20 mouse cellular contexts compared by ENCODE assay signal in genomic region chr7:117394380-117394779, GRCm38 (mm10). TPM values are rescaled to one million over a fixed set of nuclear protein-coding genes. Genes with fewer than 3 reads are reported as not detected.
DNase-seq lines count a peak whose midpoint lies in the region; ATAC-seq lines count a peak whose summit lies in the region.
"Had no signal": no experiment of that assay in that cellular context is flagged by ENCODE, and none has a peak within 500 bp of the region (broad histone marks: within the 10 kb centered on the region; RNA-seq: fewer than 3 reads in every experiment).

No protein-coding gene starts in this region.

- no peak for ATAC-seq in midbrain, embryonic 11.5 days (ENCODE audit: low FRiP score)
- no peak for ATAC-seq in midbrain, embryonic 14.5 days (ENCODE audit: low FRiP score, low TSS enrichment)
- ATAC-seq in liver, embryonic 12.5 days = peak; percentile 50
- no peak for ATAC-seq in liver, embryonic 16.5 days (ENCODE audit: low read depth)
- ATAC-seq in kidney, embryonic 14.5 days (ENCODE audit: low FRiP score, low TSS enrichment) = no peak
- ATAC-seq: forebrain, embryonic 16.5 days; hindbrain, embryonic 16.5 days had no signal

- H3K9me3 ChIP-seq in midbrain, embryonic 11.5 days (ENCODE audit: control insufficient read depth, low read length) = no peaks in the 10 kb centered on the region
- H3K9me3 ChIP-seq in midbrain, embryonic 14.5 days (ENCODE audit: control insufficient read depth, low read length) = no peaks in the 10 kb centered on the region
- H3K9me3 ChIP-seq in liver, embryonic 12.5 days (replicated peaks) = no peaks in the 10 kb centered on the region
- H3K9me3 ChIP-seq in liver, embryonic 16.5 days (replicated peaks; ENCODE audit: control insufficient read depth, low read length) = no peaks in the 10 kb centered on the region
- no peaks in the 10 kb centered on the region for H3K9me3 ChIP-seq in kidney, embryonic 14.5 days (ENCODE audit: control insufficient read depth, low read length)
- H3K9me3 ChIP-seq: embryonic facial prominence, embryonic 12.5 days; heart, embryonic 12.5 days; hindbrain, embryonic 12.5 days had no signal

- no peak overlapping the region for H3K4me2 ChIP-seq in midbrain, embryonic 11.5 days
- H3K4me2 ChIP-seq in midbrain, embryonic 14.5 days (ENCODE audit: low read length) = no peak overlapping the region
- peak overlapping the region; percentile 30 for H3K4me2 ChIP-seq in liver, embryonic 12.5 days
- peak overlapping the region; percentile 11; the same call in 1 of the 2 replicates for H3K4me2 ChIP-seq in liver, embryonic 16.5 days (ENCODE audit: low read depth, low read length)
- H3K4me2 ChIP-seq in kidney, embryonic 14.5 days (replicated peaks; ENCODE audit: low read depth, low read length) = no peak overlapping the region
- H3K4me2 ChIP-seq: embryonic facial prominence, embryonic 12.5 days; forebrain, embryonic 12.5 days; heart, embryonic 12.5 days; hindbrain, embryonic 12.5 days had no signal

- peak; percentile 47 for DNase-seq in midbrain, embryonic 11.5 days (ENCODE audit: low spot score, missing footprints)
- DNase-seq in midbrain, embryonic 14.5 days = no peak
- no peak for DNase-seq in gastrocnemius, postnatal 25 days
- DNase-seq: adrenal gland, adult 2 months; adrenal gland, postnatal 25 days; cerebellum, adult 11 months; cerebellum, adult 9-10 months; cerebellum, postnatal 25 days; gastrocnemius, postnatal 10 days; heart, postnatal 4 days had no signal

- H3K4me1 ChIP-seq in midbrain, embryonic 11.5 days (ENCODE audit: control insufficient read depth, insufficient read depth, low read length) = no peaks in the 10 kb centered on the region
- no peaks in the 10 kb centered on the region for H3K4me1 ChIP-seq in midbrain, embryonic 14.5 days (ENCODE audit: control insufficient read depth, insufficient read depth, low read length)
- peaks cover 40% of the 10 kb centered on the region for H3K4me1 ChIP-seq in liver, embryonic 12.5 days
- H3K4me1 ChIP-seq in liver, embryonic 16.5 days (ENCODE audit: control insufficient read depth, low read depth, low read length) = peaks cover 12% of the 10 kb centered on the region; the same call in 1 of the 2 replicates
- no peaks in the 10 kb centered on the region for H3K4me1 ChIP-seq in kidney, embryonic 14.5 days (ENCODE audit: control insufficient read depth, insufficient read depth, low read length)
- H3K4me1 ChIP-seq: embryonic facial prominence, embryonic 12.5 days had no signal

- no peaks in the 10 kb centered on the region for H3K27me3 ChIP-seq in midbrain, embryonic 11.5 days (ENCODE audit: control insufficient read depth, insufficient read depth, low read length)
- H3K27me3 ChIP-seq in midbrain, embryonic 14.5 days (ENCODE audit: control insufficient read depth, insufficient read depth, low read length) = no peaks in the 10 kb centered on the region
- no peaks in the 10 kb centered on the region for H3K27me3 ChIP-seq in liver, embryonic 12.5 days (replicated peaks)
- H3K27me3 ChIP-seq in liver, embryonic 16.5 days (ENCODE audit: control insufficient read depth, insufficient read depth, low read depth, low read length) = no peaks in the 10 kb centered on the region
- H3K27me3 ChIP-seq in kidney, embryonic 14.5 days (ENCODE audit: control insufficient read depth, insufficient read depth, low read length) = no peaks in the 10 kb centered on the region
- H3K27me3 ChIP-seq: CH12.LX; embryonic facial prominence, embryonic 12.5 days; forebrain, embryonic 12.5 days; heart, embryonic 12.5 days; hindbrain, embryonic 12.5 days had no signal

- no peaks in the 10 kb centered on the region for H3K36me3 ChIP-seq in midbrain, embryonic 11.5 days (ENCODE audit: control insufficient read depth, insufficient read depth, low read length)
- H3K36me3 ChIP-seq in midbrain, embryonic 14.5 days (ENCODE audit: control insufficient read depth, insufficient read depth, low read length) = no peaks in the 10 kb centered on the region
- no peaks in the 10 kb centered on the region for H3K36me3 ChIP-seq in liver, embryonic 12.5 days
- H3K36me3 ChIP-seq in liver, embryonic 16.5 days (ENCODE audit: control insufficient read depth, insufficient read depth) = no peaks in the 10 kb centered on the region
- no peaks in the 10 kb centered on the region for H3K36me3 ChIP-seq in kidney, embryonic 14.5 days (ENCODE audit: control insufficient read depth, insufficient read depth, low read length)
- H3K36me3 ChIP-seq: embryonic facial prominence, embryonic 12.5 days; heart, embryonic 12.5 days; hindbrain, embryonic 12.5 days had no signal

- no peak overlapping the region for H3K9ac ChIP-seq in midbrain, embryonic 11.5 days (ENCODE audit: low read length)
- no peak overlapping the region for H3K9ac ChIP-seq in midbrain, embryonic 14.5 days (replicated peaks; ENCODE audit: low read length)
- H3K9ac ChIP-seq in liver, embryonic 12.5 days = no peak overlapping the region
- H3K9ac ChIP-seq in liver, embryonic 16.5 days (ENCODE audit: low read depth, low read length) = no peak overlapping the region
- no peak overlapping the region for H3K9ac ChIP-seq in kidney, embryonic 14.5 days (ENCODE audit: low read depth, low read length)
- H3K9ac ChIP-seq: embryonic facial prominence, embryonic 12.5 days; forebrain, embryonic 12.5 days; heart, embryonic 12.5 days; hindbrain, embryonic 12.5 days had no signal

- no peak overlapping the region for H3K4me3 ChIP-seq in midbrain, embryonic 11.5 days (ENCODE audit: low read depth, low read length)
- no peak overlapping the region for H3K4me3 ChIP-seq in midbrain, embryonic 14.5 days (replicated peaks; ENCODE audit: low read depth, low read length)
- no peak overlapping the region for H3K4me3 ChIP-seq in liver, embryonic 12.5 days
- no peak overlapping the region for H3K4me3 ChIP-seq in liver, embryonic 16.5 days (ENCODE audit: low read depth, low read length)
- no peak overlapping the region for H3K4me3 ChIP-seq in kidney, embryonic 14.5 days (ENCODE audit: low read length)
- H3K4me3 ChIP-seq: embryonic facial prominence, embryonic 12.5 days; forebrain, embryonic 12.5 days; heart, embryonic 12.5 days; hindbrain, embryonic 12.5 days had no signal

- H3K27ac ChIP-seq in midbrain, embryonic 11.5 days (ENCODE audit: low read depth, low read length) = no peak overlapping the region
- H3K27ac ChIP-seq in midbrain, embryonic 14.5 days (replicated peaks; ENCODE audit: low read depth, low read length) = no peak overlapping the region
- H3K27ac ChIP-seq in liver, embryonic 12.5 days = peak overlapping the region; percentile 57; the same call in 1 of the 2 replicates
- peak overlapping the region; percentile 49; the same call in 1 of the 2 replicates for H3K27ac ChIP-seq in liver, embryonic 16.5 days (ENCODE audit: low read length)
- H3K27ac ChIP-seq in kidney, embryonic 14.5 days (ENCODE audit: low read depth, low read length) = no peak overlapping the region
- H3K27ac ChIP-seq: embryonic facial prominence, embryonic 12.5 days; forebrain, embryonic 12.5 days; hindbrain, embryonic 12.5 days had no signal

- WGBS in midbrain, embryonic 11.5 days = 94% methylated on average over 6 of the region's 6 CpGs
- WGBS in midbrain, embryonic 14.5 days = 87% methylated on average over 6 of the region's 6 CpGs
- WGBS in liver, embryonic 12.5 days (ENCODE audit: insufficient replicate concordance) = 34% methylated on average over 6 of the region's 6 CpGs
- WGBS in liver, embryonic 16.5 days (ENCODE audit: insufficient replicate concordance) = 25% methylated on average over 6 of the region's 6 CpGs
- 81% methylated on average over 6 of the region's 6 CpGs for WGBS in kidney, embryonic 14.5 days

RNA-seq across cellular contexts. Expression of gene Xylt1, which starts 13.6 kb away (rescaled TPM):
- 0.83 and 1.1 TPM in 2 replicates for polyA plus RNA-seq in midbrain, embryonic 11.5 days (2014; fragmentation: Nextera tagmentation; extraction: Ambion mirVana)
- polyA plus RNA-seq in midbrain, embryonic 14.5 days (2014; fragmentation: Nextera tagmentation; extraction: Ambion mirVana) = 3.0 and 3.9 TPM in 2 replicates
- polyA plus RNA-seq in liver, embryonic 12.5 days (2016; fragmentation: Nextera tagmentation; extraction: Ambion mirVana) = 0.53 and 0.58 TPM in 2 replicates
- polyA plus RNA-seq in liver, embryonic 16.5 days (2015; fragmentation: Nextera tagmentation; extraction: Ambion mirVana) = 0.20 and 0.22 TPM in 2 replicates
- 3.7 and 4.6 TPM in 2 replicates for polyA plus RNA-seq in kidney, embryonic 14.5 days (2014; fragmentation: Nextera tagmentation; extraction: Ambion mirVana)
- 1 to 10 TPM; 4.6 to 6.2 TPM for total RNA-seq in gastrocnemius, postnatal 25 days (2021)

Comparison
In these comparisons a context has a peak if more than half of its experiments do, and no peak if none do; other contexts are left out.
1. H3K27ac ChIP-seq: peak in liver, embryonic 12.5 days (single experiment) and liver, embryonic 16.5 days (single experiment); none in midbrain, embryonic 11.5 days (single experiment), midbrain, embryonic 14.5 days (single experiment) and kidney, embryonic 14.5 days (single experiment).
2. H3K4me2 ChIP-seq: peak in liver, embryonic 12.5 days (single experiment) and liver, embryonic 16.5 days (single experiment); none in midbrain, embryonic 11.5 days (single experiment), midbrain, embryonic 14.5 days (single experiment) and kidney, embryonic 14.5 days (single experiment).